ENCODE assay signal across 11 mouse cellular contexts in the genomic region with DNA sequence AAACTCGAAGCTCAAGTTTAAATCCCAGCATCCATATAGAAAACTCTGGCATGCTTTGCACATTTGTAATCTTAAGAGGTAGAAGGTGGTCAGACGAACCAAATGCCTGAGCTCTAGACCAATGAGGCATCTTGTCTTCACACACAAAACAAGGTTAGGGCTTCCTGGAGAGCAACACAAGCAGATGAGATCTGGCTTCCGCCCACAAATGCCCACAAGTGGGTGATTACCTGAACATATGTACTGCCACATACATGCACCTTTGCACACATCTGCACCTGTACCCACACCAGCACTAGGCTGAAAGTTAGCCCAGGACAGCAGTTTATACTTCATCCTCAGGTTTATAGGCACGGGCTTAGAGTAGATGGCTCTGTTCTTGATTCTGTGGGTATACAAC. TPM values are rescaled to one million over a fixed set of nuclear protein-coding genes. Genes with fewer than 3 reads are reported as not detected.
A peak's percentile ranks its signal among the peaks of the same experiment; 100 is the strongest.
DNase-seq lines count a peak whose midpoint lies in the region; ATAC-seq and TF ChIP-seq lines count a peak whose summit lies in the region.
"Had no signal": no experiment of that assay in that cellular context is flagged by ENCODE, and none has a peak within 500 bp of the region (broad histone marks: within the 10 kb centered on the region; RNA-seq: fewer than 3 reads in every experiment).

No protein-coding gene starts in this region.

- no peak for TF ChIP-seq CTCF in CH12.LX (conservative IDR thresholded peaks at IDR 0.05 in 1 of 2, IDR thresholded peaks at IDR 0.05 in 1 of 2; ENCODE audit: low read depth in 2 of 2, low read length in 2 of 2)
- no peak for TF ChIP-seq CTCF in stomach, postnatal 0 days (IDR thresholded peaks at IDR 0.05; ENCODE audit: low read depth)
- TF ChIP-seq CTCF in left cerebral cortex, adult 2 months (IDR thresholded peaks at IDR 0.05): no peak

- no peak overlapping the region for H3K4me3 ChIP-seq in heart, embryonic 13.5 days
- no peak overlapping the region for H3K4me3 ChIP-seq in CH12.LX (replicated peaks in 1 of 3; ENCODE audit: low read depth in 2 of 3, low read length in 2 of 3, poor library complexity in 1 of 3)
- no peak overlapping the region for H3K4me3 ChIP-seq in stomach, postnatal 0 days (ENCODE audit: low read depth, low read length)
- no peak overlapping the region for H3K4me3 ChIP-seq in left cerebral cortex, adult 2 months
- H3K4me3 ChIP-seq: limb, embryonic 12.5 days; midbrain, embryonic 13.5 days had no signal

- H3K9me3 ChIP-seq in heart, embryonic 13.5 days: no peaks in the 10 kb centered on the region
- no peaks in the 10 kb centered on the region for H3K9me3 ChIP-seq in CH12.LX (replicated peaks; ENCODE audit: low read length)
- no peaks in the 10 kb centered on the region for H3K9me3 ChIP-seq in stomach, postnatal 0 days (ENCODE audit: control insufficient read depth, low read length)
- H3K9me3 ChIP-seq: limb, embryonic 12.5 days; midbrain, embryonic 13.5 days had no signal

- peaks cover 76% of the 10 kb centered on the region for H3K79me2 ChIP-seq in CH12.LX (replicated peaks; ENCODE audit: control insufficient read depth, extremely low read depth, insufficient read depth, poor library complexity, severe bottlenecking)

- peak overlapping the region; percentile 78 for H3K27ac ChIP-seq in heart, embryonic 13.5 days (replicated peaks)
- peak overlapping the region; percentile 96 for H3K27ac ChIP-seq in CH12.LX (ENCODE audit: insufficient read depth, low read depth)
- H3K27ac ChIP-seq in stomach, postnatal 0 days (replicated peaks): 0 out of 2 replicates have a peak overlapping the region, but pooled peaks have one; percentile 14
- no peak overlapping the region for H3K27ac ChIP-seq in left cerebral cortex, adult 2 months
- H3K27ac ChIP-seq: limb, embryonic 12.5 days; midbrain, embryonic 13.5 days had no signal

- H3K4me1 ChIP-seq in heart, embryonic 13.5 days: peaks cover 43% of the 10 kb centered on the region
- H3K4me1 ChIP-seq in CH12.LX (ENCODE audit: control insufficient read depth in 1 of 2, insufficient read depth in 2 of 2): peaks cover 31 to 76% of the 10 kb centered on the region in 2 experiments
- H3K4me1 ChIP-seq in stomach, postnatal 0 days (replicated peaks; ENCODE audit: control insufficient read depth, insufficient read depth): no peaks in the 10 kb centered on the region
- H3K4me1 ChIP-seq: midbrain, embryonic 13.5 days had no signal

- ATAC-seq in heart, embryonic 13.5 days (ENCODE audit: extremely low read depth, insufficient number of reproducible peaks, low FRiP score, low TSS enrichment): no peak
- ATAC-seq in inflammation-experienced regulatory T-cells, adult 6 months: peak; percentile 41
- no peak for ATAC-seq in stomach, postnatal 0 days (ENCODE audit: low FRiP score, low TSS enrichment)
- ATAC-seq: midbrain, embryonic 13.5 days had no signal

- H3K9ac ChIP-seq in heart, embryonic 13.5 days: no peak overlapping the region
- H3K9ac ChIP-seq in CH12.LX (ENCODE audit: insufficient read depth, low read depth): peak overlapping the region; percentile 77
- H3K9ac ChIP-seq in stomach, postnatal 0 days (ENCODE audit: low read length): no peak overlapping the region
- H3K9ac ChIP-seq: limb, embryonic 12.5 days; midbrain, embryonic 13.5 days had no signal

- no peaks in the 10 kb centered on the region for H3K27me3 ChIP-seq in heart, embryonic 13.5 days (replicated peaks)
- H3K27me3 ChIP-seq in CH12.LX (replicated peaks): no peaks in the 10 kb centered on the region
- H3K27me3 ChIP-seq in stomach, postnatal 0 days (ENCODE audit: control insufficient read depth, insufficient read depth, low read length): no peaks in the 10 kb centered on the region
- H3K27me3 ChIP-seq: limb, embryonic 12.5 days; midbrain, embryonic 13.5 days had no signal

- dilution Hi-C loops in CH12.LX (cut with MboI; ENCODE audit: extremely low pct_ligation_motif_present, extremely low pct_unique_long_range_greater_than_20kb, low sequenced_read_pairs): no loop called here

- TF ChIP-seq POLR2A in CH12.LX (IDR thresholded peaks at IDR 0.05; ENCODE audit: low read depth, low read length): no peak

- in situ Hi-C loops in CH12.LX (cut with MboI; ENCODE audit: low pct_ligation_motif_present, low pct_unique_long_range_greater_than_20kb, low sequenced_read_pairs): no loop called here

- TF ChIP-seq RAD21 in CH12.LX (IDR thresholded peaks at IDR 0.05; ENCODE audit: low read depth, low read length): no peak

- peak overlapping the region; percentile 18; the same call in 1 of the 2 replicates for H3K4me2 ChIP-seq in heart, embryonic 13.5 days
- peak overlapping the region; percentile 93 for H3K4me2 ChIP-seq in CH12.LX (ENCODE audit: insufficient read depth, low read depth, poor library complexity, severe bottlenecking)
- H3K4me2 ChIP-seq in stomach, postnatal 0 days (replicated peaks; ENCODE audit: low read depth): no peak overlapping the region
- H3K4me2 ChIP-seq: limb, embryonic 12.5 days; midbrain, embryonic 13.5 days had no signal

- intact Hi-C loops in heart, postnatal 10 days (cut with DNase I): loop anchor here (5.0 kb wide), 1 partner anchor 33 kb away; no protein-coding TSS in a partner anchor
- intact Hi-C loops in left cerebral cortex, adult 2 months (cut with DNase I): loop anchor here (1.0 kb wide), 1 partner anchor 409 kb away; no protein-coding TSS in a partner anchor

- WGBS in heart, embryonic 13.5 days: 78% methylated on average over 4 of the region's 4 CpGs
- 90% methylated on average over 4 of the region's 4 CpGs for WGBS in stomach, postnatal 0 days

- no peak for DNase-seq in heart, postnatal 10 days
- DNase-seq in CH12.LX (ENCODE audit: extremely low read depth): no peak
- DNase-seq in stomach, postnatal 0 days (ENCODE audit: low spot score): no peak
- DNase-seq in cerebellum, adult 11 months: no peak
- DNase-seq in cerebellum, postnatal 10 days: no peak
- DNase-seq in left cerebral cortex, adult 2 months (ENCODE audit: extremely low spot score in 1 of 2, low spot score in 2 of 2): no peak
- DNase-seq: cerebellum, adult 9-10 months had no signal

- H3K36me3 ChIP-seq in heart, embryonic 13.5 days: no peaks in the 10 kb centered on the region
- H3K36me3 ChIP-seq in CH12.LX (replicated peaks in 1 of 2; ENCODE audit: control insufficient read depth in 1 of 2, insufficient read depth in 1 of 2, low read length in 1 of 2): peaks cover 37 to 53% of the 10 kb centered on the region in 2 experiments
- H3K36me3 ChIP-seq in stomach, postnatal 0 days (ENCODE audit: control insufficient read depth, insufficient read depth, low read length): no peaks in the 10 kb centered on the region
- H3K36me3 ChIP-seq: limb, embryonic 12.5 days; midbrain, embryonic 13.5 days had no signal

- no peak; the same call in 1 of the 2 replicates for TF ChIP-seq EP300 in CH12.LX (IDR thresholded peaks at IDR 0.05; ENCODE audit: low read length)
- no peak for TF ChIP-seq EP300 in stomach, postnatal 0 days (optimal IDR thresholded peaks at IDR 0.05)

TF ChIP-seq in CH12.LX, 34 proteins besides CTCF, POLR2A, EP300 and RAD21:
- no peak for TF ChIP-seq CHD2 (IDR thresholded peaks at IDR 0.05; ENCODE audit: low read length)
- no peak for TF ChIP-seq ZKSCAN1 (IDR thresholded peaks at IDR 0.05; ENCODE audit: borderline replicate concordance, low read depth, low read length)
- no peak for TF ChIP-seq POLR2AphosphoS2 (IDR thresholded peaks at IDR 0.05; ENCODE audit: low read depth, low read length)
- peak; percentile 16; the same call in 1 of the 2 replicates for TF ChIP-seq BHLHE40 (IDR thresholded peaks at IDR 0.05; ENCODE audit: low read depth, low read length)
TF ChIP-seq in CH12.LX: peak in this region for 1.

RNA-seq across cellular contexts. Expression of a gene that starts 36.7 kb away (rescaled TPM):
- 4.2 and 4.3 TPM in 2 replicates for polyA plus RNA-seq in heart, embryonic 13.5 days (2015; fragmentation: Nextera tagmentation; extraction: Ambion mirVana)
- 10 to 100 TPM; 25.7 to 28.1 TPM for total RNA-seq in heart, postnatal 10 days (2021)
- 187 and 191 TPM in 2 replicates for total RNA-seq in CH12.LX (2012; rRNA removed)
- total RNA-seq in CH12.LX (2014; rRNA removed): 211 and 215 TPM in 2 replicates
- 104 and 112 TPM in 2 replicates for polyA plus RNA-seq in CH12.LX (2012; ENCODE audit: insufficient read length, low read depth)
- polyA plus RNA-seq in inflammation-experienced regulatory T-cells, adult 6 months (2017; shearing (Covaris generic)): 10 to 100 TPM; 14.5 to 22.2 (median 20.0) TPM
- polyA plus RNA-seq in stomach, postnatal 0 days (2015; fragmentation: Nextera tagmentation; extraction: Ambion mirVana): 11.0 and 11.1 TPM in 2 replicates
- total RNA-seq in left cerebral cortex, adult 2 months (2021): 10 to 100 TPM; 24.8 to 27.3 TPM
